Mouse (Mus musculus): ENCODE measurements around the gene Dgkz. TPM values are rescaled to one million over a fixed set of nuclear protein-coding genes. Genes with fewer than 3 reads are reported as not detected.
A peak's percentile ranks its signal among the peaks of the same experiment; 100 is the strongest.

The Dgkz gene
- 100 to 1,000 TPM; 463 to 479 (median 474) TPM for total RNA-seq (2022)

DNA sequence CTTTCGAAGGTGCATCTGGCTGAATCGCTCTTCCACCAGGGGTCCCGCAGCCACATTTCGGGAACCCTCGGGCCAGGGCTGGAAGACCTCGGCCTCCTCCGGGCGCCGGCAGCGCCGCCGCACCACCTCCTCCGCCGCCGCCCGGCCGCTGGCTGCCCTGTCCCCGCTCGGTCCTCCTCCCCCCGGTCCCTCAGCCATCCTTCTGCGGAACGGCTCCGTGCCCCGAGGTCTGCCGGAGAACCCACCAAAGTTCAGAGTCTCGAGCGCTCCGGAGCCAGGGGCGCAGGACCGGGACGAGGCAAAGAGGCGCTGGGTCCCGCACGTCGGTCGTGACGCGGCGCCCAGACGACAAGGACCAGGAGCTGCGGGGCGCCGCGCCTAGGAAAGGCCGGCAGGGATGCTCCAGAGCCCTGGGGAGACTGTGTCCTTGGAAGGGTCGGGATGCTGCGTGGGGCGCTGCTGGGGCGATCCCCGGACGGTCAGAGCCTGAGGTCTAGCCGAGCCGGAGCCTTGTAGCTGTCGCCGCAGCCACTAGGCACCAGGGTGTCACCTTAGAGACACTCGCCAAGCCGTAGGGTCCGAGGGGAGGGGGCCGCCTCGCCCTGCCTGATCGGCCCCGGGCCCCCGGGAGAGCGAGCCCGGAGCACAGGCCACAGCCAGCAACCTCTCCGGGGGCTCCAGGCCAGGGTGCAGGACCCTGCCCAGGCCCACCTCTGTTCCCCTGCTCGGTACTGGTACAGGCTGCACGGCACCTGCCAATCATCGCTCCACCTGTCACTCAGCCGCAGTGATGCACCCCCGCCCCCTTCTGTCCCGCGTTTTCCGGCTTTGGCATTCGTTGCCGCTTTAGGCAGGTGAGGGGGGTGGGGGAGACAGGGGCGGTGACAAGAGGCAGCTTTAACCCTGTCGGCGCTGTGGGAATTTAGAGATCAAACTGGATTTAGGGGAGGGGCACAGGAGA lies at the start of gene Dgkz:
Gene Dgkz, minus strand, starts transcription at position 284 of the 961 bp plus-strand sequence.
- DNase-seq (ENCODE audit: low spot score in 2 of 2): no peak

DNA sequence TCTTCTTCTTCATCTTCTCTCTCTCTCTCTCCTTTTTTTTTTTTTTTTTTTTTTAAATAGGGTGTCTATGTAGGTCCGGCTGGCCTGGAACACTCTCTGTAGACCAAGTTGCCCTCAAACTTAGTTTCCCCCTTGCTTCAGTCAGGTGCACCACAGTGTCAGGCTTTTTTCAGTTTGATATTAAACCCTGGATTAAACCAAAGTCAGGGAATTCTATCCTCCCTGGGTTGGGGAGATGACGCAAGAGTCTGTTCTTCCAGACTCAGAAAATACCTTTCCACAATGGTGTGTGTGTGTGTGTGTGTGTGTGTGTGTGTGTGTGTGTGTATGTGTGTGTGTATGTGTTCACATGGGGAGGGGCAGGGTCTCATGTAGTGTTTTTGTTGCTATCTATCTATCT lies 49.5 kb upstream of the Dgkz start:
- DNase-seq (ENCODE audit: low spot score in 2 of 2): no peak

DNA sequence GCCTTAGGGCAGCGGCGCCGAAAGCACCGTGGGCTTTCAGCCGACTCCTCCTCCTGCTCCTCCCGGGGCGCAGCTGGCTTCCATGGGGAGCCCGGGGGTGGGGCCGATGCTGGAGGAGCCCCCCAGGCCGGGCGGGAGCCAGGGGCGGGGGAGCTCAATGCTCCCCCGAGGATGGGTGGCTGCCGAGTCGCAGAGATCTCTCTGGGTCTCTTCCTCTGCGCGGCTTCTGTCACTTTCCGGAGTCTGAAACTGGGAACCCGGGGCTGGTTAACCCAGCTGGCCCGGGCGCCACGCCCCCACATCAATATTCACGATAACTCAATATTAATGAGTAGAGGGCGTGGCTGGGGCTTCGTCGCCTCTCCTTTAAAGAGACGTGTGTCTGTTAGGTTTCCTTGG lies 48.6 kb upstream of the Dgkz start, which contains the start of gene Creb3l1:
Gene Creb3l1, minus strand, starts transcription at position 229 of the 399 bp plus-strand sequence.
- DNase-seq (ENCODE audit: low spot score in 2 of 2): peak in 1 of 2 experiments; percentile 47

DNA sequence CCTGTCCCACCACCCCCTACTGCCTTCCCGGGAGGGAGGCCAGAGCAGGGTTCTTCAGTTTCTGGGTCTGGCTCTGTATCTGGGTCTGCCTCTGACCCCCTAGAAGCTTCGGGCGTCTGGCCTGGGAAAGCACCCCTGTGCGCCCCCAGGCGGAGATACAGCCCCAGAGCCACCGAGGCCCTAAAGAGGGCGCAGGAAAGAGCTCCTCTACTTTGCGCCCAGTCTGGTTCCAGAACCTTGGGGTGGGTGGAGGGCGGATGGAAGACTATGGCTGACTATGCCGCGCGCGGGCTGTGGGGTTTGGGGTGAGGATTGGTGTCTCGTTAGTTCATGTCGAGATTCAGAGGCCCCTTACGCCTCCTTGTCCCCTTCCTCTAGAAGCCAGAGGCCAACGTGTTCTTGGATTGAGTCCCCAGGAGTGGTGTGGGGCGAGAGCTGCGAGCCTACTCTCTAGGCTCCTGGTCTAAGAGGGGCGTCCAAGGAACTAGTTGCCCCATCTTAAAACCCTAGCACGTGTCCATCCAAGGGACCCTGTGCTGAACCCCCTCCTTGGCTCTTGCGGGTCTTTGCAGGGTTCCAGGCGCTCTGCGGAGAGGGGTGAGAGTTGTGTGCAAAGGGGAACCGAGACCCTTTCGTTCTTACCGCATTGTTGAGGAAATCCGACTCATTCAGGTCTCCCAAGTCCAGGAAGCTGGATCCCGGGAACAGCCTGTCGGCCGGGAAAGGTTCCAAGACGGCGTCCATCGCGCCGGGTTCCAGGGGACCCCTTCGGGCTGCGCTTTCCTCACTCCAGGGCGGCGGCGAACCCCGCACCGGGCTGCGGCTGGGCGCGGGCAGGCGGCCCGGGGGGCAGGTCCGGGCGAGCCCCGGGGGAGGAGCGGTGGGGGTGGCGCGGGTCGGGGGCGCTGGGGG lies 48.0 kb upstream of the Dgkz start:
- DNase-seq (ENCODE audit: low spot score in 2 of 2): no peak

- DNase-seq (ENCODE audit: low spot score in 2 of 2): no peak
These were observed 45.1 kb upstream of the Dgkz start for GRCm38 (mm10) chr2:92020676-92021265.

DNA sequence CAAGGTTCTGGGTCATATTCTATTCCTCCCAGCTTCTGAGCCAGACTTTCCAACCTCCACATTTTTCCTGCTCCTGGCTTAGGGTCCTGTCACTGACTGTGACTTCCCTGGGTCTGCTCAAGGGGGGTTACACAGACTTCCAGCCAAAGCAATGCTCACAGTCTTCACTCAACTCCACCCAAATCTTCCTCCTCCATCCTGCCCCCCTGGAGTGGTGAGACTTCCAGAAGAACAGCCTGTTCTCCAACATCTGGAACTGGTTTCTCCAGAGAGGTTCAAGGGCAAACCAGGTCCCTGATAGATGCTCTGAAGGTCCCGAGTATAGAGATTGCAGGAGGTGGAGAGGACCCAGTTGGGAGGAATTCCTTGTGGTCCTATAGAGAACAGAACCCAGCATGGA lies 41.8 kb upstream of the Dgkz start:
- DNase-seq (ENCODE audit: low spot score in 2 of 2): no peak

DNA sequence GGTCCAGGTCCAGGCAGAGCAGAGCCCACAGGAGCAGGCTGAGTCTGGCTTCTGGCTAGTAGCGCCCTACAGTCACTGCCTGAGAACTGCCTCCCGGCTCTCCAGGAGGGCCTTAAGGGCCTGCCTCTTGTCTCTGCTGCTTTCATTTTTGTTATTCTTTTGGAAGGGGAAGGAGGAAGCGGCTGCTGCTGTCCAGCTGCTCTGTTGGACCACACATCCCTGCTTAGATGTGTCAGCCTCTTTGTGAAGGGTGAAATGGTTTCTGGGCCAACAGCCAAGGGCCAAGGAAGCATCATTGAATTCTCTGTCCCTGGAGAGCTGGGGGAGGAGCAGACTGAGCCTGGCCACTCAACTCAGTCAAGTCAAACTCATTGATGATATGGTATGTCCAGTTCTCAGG lies 41.3 kb upstream of the Dgkz start:
- no peak for DNase-seq (ENCODE audit: low spot score in 2 of 2)

DNA sequence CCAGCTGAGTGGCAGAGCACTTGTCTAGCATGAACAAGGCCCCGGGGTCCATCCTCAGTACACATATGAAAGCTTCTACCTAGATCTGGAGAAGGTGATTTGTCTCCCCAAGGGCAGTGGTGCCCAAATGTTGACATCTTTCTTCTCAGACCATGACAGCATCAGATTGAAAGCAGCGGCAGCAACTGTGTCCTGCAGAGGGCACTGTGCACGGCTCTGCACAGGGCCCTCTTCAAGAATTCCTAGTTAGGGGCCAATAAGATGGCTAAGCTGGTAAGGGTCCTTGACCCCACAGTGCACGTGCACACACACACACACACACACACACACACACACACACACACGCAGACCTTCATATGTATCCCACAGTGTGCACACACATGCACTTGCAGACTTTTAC lies 39.2 kb upstream of the Dgkz start:
- no peak for DNase-seq (ENCODE audit: low spot score in 2 of 2)

GRCm38 (mm10) chr2:92014248-92014647 lies 38.6 kb upstream of the Dgkz start:
- DNase-seq (ENCODE audit: low spot score in 2 of 2): no peak

DNA sequence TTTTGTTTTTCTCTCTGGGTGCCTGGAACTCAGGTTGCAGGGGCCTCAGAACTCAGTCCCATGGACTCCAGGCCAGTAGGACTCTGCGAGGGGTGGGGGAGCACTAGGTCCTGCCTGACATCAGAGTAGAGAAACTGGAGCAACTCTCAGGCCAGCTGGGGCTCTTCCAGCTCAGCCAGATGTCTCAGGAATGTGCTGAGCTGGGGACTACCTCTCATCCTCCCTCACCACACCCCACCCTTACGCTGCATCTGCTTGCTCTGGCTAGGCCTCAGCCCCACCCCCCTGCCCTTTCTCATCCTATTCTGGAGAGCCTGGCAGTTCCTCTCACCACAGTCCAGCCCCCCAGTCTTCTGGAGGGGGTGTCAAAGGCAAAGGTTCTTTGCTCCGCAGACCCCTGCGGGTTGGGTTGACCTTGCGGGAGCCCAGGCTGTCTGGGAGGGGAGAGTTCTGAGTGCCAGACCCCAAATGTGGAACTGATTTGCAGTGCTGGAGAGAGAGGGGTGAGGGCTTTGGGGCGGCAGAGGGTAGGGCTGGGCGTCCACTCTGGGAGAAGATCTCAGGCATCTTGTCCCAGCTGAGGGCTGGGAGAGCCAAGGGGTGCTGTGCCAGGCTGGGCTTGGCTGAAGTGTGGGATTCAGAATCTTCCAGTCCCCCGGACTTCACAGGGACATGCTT lies 37.2 kb upstream of the Dgkz start:
- DNase-seq (ENCODE audit: low spot score in 2 of 2): no peak

DNA sequence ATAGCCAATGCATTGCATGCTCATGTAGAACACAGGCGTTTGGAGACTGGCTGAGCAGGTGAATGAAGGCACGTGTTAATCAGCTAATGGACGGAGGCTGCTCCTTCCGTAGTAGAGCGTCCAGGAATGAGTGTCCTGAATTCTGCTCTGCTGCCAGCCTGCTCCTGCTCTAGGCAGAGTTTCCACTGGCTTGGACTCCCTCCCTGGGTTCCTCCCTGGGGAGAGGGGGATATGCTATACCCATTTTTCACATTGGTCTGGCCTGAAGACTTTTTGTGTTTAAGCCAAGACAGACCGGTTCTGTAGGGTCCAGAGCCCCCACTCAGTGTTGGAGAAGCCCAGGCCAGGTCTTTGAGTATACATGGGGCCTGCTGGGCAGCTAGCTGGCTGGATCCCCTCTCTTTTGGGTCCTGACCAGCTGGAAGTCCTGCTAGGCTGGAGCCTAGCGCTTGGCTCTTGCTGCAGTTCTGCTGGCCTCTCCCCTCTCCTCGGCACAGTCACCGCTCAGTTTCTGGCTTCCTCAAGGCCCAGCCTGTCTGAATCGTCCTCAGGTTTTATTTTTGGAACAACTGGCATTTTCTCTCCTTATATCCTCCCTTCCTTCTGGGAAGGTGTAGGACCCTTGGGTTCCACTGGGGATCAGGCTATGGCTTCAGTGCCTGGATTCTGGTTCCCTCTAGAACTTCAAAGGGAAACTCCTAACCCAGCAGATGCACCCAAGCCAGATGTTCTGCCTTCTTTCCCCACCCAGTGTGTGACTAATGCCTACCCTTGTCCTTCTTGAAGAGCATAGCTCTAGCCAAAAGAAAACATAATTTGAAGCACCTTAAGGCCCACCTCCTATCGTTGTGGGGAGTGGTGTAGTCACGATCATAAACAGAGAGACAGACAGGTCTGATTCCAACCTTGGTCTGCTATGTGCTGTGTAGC lies 36.0 kb upstream of the Dgkz start:
- DNase-seq (ENCODE audit: low spot score in 2 of 2): no peak

- DNase-seq (ENCODE audit: low spot score in 2 of 2): peak in 1 of 2 experiments; percentile 23
These were observed 33.1 kb upstream of the Dgkz start for GRCm38 (mm10) chr2:92008623-92009404.

- peak; percentile 96 to 97 for DNase-seq (ENCODE audit: low spot score in 2 of 2)
These were observed 32.4 kb upstream of the Dgkz start for GRCm38 (mm10) chr2:92007933-92008622.

DNA sequence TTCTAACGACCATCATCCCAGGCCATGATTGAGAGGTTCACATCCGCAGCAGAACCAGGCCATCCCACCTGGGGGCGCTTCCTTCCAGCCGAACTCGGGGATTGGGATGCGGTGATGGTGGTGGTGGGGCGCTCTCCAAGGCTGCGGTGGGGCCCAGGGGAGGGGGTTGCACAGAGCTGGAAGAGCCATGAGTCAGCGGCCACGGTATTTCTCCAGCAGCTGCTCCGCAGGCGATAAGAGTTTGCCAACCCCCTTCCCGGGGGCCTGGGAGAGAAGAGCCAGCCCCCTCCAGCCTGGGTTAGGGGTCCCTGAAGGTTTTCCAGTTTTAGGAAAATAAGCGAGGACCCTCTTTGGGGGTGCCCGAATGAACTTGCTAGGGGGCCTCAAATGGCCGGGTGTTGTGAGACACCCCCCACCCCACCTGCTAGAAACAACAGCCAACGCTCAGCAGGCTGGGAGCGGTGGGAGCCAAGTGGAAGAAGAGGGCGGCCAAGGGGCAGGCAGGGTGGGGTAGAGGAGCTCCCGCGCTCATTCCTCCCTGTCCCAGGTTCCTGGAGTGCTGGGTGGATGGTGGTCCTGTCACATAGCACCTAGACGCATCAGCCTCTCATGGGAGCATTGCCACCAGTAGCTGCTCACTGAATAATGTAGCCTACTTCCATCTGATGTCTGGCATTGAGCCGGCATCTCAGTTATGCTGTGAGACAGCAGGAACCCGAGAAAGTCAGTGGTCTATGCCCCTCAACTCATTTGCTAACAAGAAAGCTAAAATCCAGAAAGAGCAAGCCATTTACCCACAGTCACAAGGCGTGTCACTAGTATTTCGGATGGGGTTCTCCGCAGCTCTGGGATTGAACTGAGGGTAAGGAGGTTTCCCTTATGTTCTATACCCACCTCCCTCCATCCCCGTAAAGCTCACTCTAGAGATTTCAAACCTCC lies 31.6 kb upstream of the Dgkz start:
- peak in 1 of 2 experiments; percentile 38 for DNase-seq (ENCODE audit: low spot score in 2 of 2)

DNA sequence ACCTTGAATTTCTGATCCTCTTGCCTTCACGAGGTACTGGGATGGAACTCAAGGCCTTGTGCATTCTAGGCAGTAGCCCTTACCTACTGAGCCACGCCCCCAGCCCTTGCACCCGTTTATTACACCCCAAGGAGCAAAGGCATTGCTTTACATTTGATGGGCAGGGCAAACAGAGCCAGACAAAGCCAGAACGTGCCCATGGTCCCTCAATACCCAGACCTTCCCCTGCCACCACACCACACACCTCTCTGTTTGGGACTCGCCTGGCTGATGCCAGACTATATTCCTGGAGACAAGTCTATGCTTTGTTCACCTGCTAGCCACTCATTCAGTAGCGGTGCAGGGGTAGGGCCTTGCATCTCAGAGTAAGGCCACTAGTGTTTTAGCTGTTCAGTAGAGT lies 30.8 kb upstream of the Dgkz start:
- no peak for DNase-seq (ENCODE audit: low spot score in 2 of 2)

DNA sequence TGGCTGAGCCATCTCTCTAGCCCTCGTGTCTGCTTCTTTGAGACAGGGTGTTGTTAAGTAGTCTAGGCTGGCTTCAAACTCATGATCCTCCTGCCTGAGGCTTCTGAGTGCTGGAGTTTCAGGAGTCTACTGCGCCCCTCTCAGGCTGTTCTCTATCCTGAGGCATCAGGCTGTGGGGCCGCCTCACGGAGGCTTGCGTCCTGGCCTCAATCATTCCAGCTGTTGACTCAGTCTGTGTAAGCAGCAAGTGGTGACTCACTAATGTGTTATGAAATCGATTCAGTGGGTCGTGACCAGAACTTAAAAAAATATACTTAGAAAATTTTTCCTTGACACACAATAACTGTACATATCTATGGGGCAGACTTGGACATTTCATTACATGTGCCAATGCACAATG lies 29.0 kb upstream of the Dgkz start:
- DNase-seq (ENCODE audit: low spot score in 2 of 2): no peak

GRCm38 (mm10) chr2:91997905-91998608 lies 22.4 kb upstream of the Dgkz start:
- DNase-seq (ENCODE audit: low spot score in 2 of 2): no peak
